Mouse (Mus musculus): ENCODE measurements at regions not wholly inside any gene's neighbourhood (a gene's known extent, or its start where the extent isn't known, plus 50 kb on each side); places are given as distances from the start of the nearest gene placed in this dataset.
"Not testable (repeated sequence)": the region's sequence is repeated elsewhere in the genome, so short reads cannot be mapped to it uniquely, and the experiment has no call there.

GRCm38 (mm10) chr13:3341416-3341815 lies 196.4 kb upstream of the Gdi2 start:
- DNase-seq (ENCODE audit: low read depth, low spot score): no peak

GRCm38 (mm10) chr13:3343611-3344010 lies 194.3 kb upstream of the Gdi2 start:
- DNase-seq (ENCODE audit: low read depth, low spot score): no peak

GRCm38 (mm10) chr13:3354912-3355311 lies 183.0 kb upstream of the Gdi2 start:
- DNase-seq (ENCODE audit: low read depth, low spot score): not testable (repeated sequence)

- DNase-seq (ENCODE audit: low read depth, low spot score): peak; percentile 1
Measured at GRCm38 (mm10) chr13:3358079-3358608, 179.7 kb upstream of the Gdi2 start.

DNA sequence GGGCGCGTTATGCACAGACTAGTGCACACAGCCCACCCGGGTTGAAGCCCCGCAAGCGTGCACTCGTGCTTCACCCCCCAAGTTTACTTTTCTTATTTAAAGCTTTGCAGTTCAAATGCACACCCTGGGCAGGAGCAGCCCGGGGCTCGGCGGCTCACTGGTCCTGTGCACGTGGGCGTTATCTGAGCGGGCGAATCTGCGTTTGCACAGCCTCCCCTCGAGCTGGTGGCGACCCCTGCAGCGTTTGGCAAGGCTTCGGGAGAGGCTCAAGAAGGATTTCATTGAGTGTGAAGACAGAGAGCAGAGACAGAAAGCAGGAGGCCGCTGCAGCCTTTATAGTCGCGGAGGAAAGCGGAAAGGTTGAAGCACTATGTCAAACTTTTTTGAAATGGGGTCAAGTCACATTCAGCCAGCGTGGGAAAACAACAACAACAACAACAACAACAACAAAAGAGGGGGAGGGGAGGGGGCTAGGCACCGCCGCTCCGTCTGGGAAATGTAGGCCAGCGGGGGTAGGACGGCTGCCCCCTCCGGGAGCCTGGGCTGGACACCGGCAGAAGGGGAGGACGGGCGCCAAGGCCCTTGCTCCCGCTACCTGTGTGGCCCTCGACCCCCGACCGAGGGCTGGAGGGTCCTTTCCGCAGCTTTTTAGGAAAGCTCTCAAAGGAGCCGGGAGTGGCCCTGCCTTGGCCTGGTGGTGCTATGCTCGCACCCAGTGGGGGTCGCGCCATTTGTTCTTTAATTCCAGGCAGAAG lies 178.7 kb upstream of the Gdi2 start:
- DNase-seq (ENCODE audit: low read depth, low spot score): peak; percentile 18

DNA sequence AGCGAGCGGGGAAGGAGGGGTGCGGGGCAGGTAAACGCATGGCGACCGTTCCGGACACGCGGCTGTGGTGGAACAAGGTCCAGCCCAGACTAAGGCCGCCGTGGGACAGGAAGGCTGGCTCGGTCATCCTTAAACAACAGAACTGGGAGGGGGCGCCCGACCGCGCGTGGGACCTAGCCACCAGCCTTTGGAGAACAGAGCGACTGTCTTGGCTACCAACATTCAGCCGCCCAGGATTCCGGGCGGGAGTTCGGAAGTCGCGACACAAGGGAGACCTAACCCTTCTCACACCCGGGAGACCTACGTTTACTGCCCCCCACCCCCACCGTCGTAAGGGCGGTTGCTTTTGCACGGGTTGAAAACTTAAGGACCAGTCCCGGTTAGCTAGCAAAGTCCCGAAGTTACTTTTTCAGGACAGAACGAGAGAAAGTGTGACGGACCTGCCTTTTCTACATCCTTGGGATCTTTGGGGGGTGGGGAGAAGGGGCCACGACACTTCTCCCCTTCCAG lies 178.1 kb upstream of the Gdi2 start:
- peak; percentile 9 for DNase-seq (ENCODE audit: low read depth, low spot score)

DNA sequence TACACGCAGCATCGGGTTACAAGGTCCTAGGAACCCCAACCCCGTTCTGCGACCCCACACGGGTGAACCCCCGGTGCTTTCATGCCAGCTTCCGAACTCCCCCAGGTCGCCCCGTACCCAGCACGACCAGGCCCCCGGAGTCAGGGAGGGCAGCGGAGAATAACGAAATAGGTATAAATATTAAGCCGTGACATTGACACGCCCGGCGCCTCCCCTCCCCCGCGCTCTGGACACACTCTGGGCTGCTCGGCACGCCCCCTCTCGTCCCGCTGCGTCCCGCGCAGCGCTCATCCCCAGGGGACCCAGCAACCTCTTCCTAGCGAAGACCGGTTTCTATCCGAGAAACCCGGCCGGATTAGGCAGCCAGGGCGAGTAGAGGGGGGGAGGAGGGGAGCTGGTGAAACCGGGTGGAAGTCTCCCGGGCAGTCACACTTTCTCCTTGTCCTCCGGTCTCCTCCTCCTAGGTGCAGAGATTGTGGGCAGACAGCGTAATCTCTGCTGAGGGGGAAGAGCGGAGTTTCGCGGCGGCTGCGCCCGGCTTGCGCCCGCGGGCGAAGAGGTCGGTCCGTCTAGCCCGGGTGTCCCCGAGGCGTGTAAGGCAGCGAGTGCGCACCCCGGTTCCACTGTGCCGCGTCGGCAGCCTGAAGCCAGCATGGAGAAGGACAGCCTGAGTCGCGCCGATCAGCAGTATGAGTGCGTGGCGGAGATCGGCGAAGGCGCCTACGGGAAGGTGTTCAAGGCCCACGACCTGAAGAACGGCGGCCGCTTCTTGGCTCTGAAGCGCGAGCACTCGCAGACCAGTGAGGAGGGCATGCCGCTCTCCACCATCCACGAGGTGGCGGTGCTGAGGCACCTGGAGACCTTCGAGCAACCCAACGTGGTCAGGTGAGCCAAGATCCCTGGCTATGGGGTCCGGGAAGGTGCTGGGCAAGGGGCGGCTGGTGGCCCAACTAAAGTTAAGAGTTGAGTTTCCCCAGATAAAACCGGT lies 177.1 kb upstream of the Gdi2 start:
- peak; percentile 56 for DNase-seq (ENCODE audit: low read depth, low spot score)

DNA sequence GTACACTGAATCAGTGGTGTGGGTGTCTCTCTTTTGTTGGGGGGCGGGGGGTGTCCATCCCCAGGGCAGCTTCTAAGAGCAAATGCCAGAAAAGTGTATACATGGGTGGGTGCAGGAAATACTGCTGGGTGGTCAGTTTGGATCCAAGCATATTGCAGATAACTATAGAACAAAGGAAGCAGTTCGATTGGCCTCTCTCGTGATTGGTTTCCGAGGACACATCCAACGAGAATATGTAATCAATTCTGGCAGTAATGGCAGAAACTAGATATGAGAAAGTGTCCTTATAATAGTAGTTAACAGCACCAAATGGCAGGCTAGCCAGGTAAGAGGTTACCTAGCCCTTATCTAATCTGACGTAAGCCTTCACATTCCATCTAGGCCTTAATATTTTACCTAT lies 165.2 kb upstream of the Gdi2 start:
- peak; percentile 74 for DNase-seq (ENCODE audit: low read depth, low spot score)

DNA sequence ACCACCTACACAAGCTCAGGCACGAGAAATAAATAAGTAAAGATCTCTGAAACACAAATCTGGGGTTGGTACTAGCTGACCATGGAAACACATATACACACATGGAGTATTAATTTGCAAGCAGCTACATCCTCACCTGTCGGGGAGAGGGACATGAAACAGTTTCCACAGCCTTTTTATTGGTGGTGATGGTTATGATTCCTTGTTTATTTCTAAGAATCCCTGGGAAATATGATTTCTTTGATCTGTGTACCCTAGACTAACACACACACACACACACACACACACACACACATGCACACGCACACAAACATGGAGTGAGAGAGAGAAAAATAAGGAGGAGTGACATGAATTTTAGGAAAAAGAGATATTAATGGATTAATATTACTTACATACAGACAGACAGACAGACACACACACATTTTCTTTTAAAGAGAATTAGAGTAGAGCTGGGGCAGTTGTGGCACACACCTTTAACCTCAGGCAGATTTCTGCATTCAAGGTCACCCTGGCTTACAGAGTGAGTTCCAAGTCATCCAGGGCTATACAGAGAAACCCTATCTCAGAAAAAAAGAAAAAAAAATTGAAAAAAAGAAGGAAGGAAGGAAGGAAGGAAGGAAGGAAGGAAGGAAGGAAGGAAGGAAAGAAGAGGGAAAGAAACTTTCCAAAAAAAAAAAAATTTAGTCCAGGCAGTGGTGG lies 164.2 kb upstream of the Gdi2 start:
- peak; percentile 96 for DNase-seq (ENCODE audit: low read depth, low spot score)

GRCm38 (mm10) chr13:3374796-3375195 lies 163.1 kb upstream of the Gdi2 start:
- peak; percentile 76 for DNase-seq (ENCODE audit: low read depth, low spot score)

- DNase-seq (ENCODE audit: low read depth, low spot score): peak; percentile 36
Measured at GRCm38 (mm10) chr13:3377801-3378200, 160.1 kb upstream of the Gdi2 start.

DNA sequence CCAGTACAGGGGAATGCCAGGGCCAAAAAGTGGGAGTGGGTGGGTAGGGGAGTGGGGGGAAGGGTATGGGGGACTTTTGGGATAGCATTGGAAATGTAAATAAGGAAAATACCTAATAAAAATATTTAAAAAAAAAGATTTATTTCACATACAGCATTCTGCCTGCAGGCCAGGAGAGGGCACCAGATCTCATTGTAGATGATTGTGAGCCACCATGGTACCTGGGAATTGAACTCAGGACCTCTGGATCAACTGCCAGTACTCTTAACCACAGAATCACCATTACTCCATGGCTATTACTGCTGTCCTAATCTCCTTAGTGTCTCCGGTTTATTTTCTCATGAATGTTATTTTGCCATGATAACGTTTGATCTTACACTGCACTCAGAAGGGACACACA lies 132.1 kb upstream of the Gdi2 start:
- peak; percentile 34 for DNase-seq (ENCODE audit: low read depth, low spot score)

DNA sequence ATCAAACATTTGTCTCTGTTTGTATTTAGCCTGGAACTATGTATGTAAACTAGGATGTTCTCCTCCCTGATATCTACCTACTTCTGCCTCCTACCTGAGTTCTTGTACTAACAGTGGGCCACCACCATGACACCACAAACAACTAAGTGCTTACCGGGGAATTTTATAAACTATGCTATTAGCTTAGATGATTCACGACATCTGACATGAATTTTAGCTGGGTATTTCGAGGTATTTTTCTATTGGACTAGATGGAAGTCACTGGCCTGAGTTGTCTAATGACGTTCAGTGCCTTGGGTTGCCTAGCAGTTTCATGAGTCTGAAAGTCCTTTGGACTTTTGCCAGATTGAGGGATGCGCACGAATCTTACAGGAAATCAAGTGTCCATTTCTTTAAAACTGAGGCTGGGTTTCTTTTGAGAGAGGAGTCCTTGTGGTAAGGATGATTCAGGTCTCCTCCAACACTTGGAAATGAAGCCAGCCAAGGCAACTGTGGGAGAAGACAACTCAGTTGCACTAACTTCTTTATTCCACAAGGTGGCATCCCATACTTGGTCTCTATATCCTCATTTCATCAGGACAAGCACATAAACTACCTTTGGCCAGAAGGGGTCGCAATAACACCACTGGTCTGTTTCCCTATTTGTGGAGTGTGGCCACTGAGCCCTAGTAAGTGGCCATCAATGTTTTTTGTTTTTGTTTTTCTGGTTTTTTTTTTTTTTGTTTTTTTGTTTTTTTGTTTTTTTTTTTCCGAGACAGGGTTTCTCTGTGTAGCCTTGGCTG lies 131.4 kb upstream of the Gdi2 start:
- peak; percentile 94 for DNase-seq (ENCODE audit: low read depth, low spot score)

GRCm38 (mm10) chr13:3410281-3410680 lies 127.6 kb upstream of the Gdi2 start:
- not testable (repeated sequence) for DNase-seq (ENCODE audit: low read depth, low spot score)

- DNase-seq (ENCODE audit: low read depth, low spot score): no peak
Measured at GRCm38 (mm10) chr13:3417026-3417425, 120.8 kb upstream of the Gdi2 start.

DNA sequence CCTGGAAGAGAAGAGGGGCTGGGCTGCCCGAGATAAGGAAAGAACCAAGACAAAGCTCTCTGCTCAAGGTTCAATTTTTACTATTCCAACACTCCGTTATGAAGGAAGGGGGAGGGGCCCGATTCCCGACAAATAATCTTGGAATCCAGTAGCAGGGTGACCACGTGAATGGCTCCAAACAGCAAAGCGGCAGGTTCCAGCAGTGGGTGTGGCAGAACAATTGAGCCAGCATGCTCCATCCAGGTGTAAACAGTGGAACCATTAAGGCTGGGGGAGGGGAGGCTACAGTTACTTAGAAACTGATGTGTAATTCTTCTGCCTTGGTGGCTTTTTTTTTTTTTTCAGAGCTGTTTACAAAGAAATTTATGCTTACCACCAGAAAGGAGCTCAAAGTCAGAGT lies 82.5 kb upstream of the Gdi2 start:
- not testable (repeated sequence) for DNase-seq (ENCODE audit: low read depth, low spot score)

- DNase-seq (ENCODE audit: low read depth, low spot score): no peak
Measured at GRCm38 (mm10) chr13:3476884-3477283, 61.0 kb upstream of the Gdi2 start.

GRCm38 (mm10) chr13:3477997-3478728 lies 59.7 kb upstream of the Gdi2 start:
- peak; percentile 59 for DNase-seq (ENCODE audit: low read depth, low spot score)

Data from WW6 (cell line).